Mouse (Mus musculus) hematopoietic stem cell, adult 5-6 weeks (primary cell): ENCODE results near the gene Olfr372. TPM values are rescaled to one million over a fixed set of nuclear protein-coding genes. Genes with fewer than 3 reads are reported as not detected.
"Not testable (repeated sequence)": the region's sequence is repeated elsewhere in the genome, so short reads cannot be mapped to it uniquely, and the experiment has no call there.

ENCODE experiments used
- ATAC-seq, 2 experiments: fragments of 125-278 bp in 1 of 2; replicated peaks in 1 of 2; 2 replicates each; pipeline ENCODE4 v1.8.0; 2016 to 2017; ENCODE audit warnings: inconsistent platforms in 2 of 2, mild to moderate bottlenecking in 2 of 2, moderate number of reproducible peaks in 2 of 2, low read depth in 1 of 2, moderate TSS enrichment in 1 of 2; ENCODE audit not compliant: low FRiP score in 2 of 2, poor library complexity in 2 of 2, severe bottlenecking in 2 of 2, insufficient read depth in 1 of 2, low TSS enrichment in 1 of 2
- total RNA-seq: library from RNA; stranded (forward); fragments of 172-1452, 232-1000 nt; gene quantifications from 2 replicates; pipeline ENCODE4 v1.2.3, GENCODE M21; 2017

Olfr372 gene
- total RNA-seq: not detected in 2 replicates

DNA sequence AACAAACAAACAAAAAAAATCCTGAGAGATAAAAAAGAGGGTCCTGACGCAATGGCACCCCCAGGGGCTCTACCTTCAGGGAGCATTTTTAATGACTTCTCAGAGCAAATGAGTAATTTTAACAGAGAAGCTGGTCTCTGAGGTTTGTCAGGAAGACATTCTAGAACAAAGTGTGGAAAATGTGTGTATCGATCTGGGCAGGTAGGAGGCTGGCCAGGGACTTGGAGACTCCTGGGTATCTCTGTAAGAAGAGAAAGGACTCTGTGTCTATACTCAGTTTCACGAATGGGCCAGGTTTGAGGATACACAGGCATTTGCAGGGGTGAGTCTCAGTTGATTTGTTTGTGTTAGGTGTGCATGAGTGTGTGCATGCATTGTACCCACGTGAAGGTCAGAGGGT, at the start of gene Olfr372:
Gene Olfr372 (plus strand): TSS at position 301 of the 400 bp plus-strand sequence.
- ATAC-seq: not testable (repeated sequence)

DNA sequence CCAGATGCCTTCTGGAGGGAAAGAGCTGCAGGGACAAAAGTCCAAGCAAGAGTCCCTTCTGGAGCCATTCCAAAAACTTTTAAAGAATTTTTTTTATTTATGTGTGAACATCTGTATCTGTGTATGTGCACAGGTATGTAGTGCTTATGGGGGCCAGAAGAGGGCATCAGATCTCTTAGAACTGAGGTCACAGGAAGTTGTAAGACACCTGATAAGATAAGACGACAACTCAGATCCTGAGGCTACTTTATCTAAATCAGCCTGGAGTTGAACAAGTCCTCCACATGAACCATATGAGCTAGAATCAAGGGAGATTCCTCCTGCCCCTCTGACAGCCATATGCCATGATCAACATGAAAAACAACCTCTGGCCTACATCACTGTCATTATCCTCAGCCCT, 41.6 kb upstream of the Olfr372 start:
- no peak for ATAC-seq

DNA sequence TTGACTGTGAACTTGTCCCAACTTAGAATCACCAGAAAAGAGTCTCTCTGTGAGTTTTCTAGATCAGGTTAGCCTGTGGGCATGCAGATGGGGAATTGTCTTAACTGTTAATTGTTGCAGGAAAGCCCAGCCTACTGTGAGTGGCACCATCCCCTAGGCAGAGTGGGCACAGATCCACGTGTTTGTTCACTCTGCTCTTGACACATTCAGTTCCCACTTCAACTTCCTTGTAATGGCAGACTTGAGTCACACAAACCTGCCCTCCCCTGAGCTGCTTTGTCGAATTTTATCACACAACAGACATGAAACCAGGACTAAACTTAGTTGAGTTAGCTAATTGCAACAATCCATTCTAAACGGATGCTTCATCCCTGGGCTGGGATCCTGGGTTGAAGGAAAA, 40.8 kb upstream of the Olfr372 start:
- ATAC-seq: no peak

DNA sequence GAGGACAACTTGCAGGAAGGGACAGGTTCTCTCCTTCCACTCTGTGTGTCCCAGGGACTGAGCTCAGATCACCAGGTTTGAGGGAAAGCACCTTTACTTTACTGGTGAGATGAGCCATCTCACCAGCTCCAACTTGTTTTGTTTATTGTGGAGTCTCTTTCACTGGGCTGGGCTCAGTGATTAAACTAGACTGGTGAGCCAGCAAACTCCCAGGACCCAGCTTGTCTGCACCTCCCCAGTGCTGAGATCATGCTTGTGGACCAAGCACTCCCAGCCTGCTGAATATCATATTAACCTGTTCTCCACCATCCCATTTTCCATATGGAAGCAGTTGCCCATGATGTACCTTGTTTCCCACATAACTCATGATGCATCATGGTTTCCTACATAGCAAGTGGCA, 38.1 kb upstream of the Olfr372 start:
- ATAC-seq: no peak

DNA sequence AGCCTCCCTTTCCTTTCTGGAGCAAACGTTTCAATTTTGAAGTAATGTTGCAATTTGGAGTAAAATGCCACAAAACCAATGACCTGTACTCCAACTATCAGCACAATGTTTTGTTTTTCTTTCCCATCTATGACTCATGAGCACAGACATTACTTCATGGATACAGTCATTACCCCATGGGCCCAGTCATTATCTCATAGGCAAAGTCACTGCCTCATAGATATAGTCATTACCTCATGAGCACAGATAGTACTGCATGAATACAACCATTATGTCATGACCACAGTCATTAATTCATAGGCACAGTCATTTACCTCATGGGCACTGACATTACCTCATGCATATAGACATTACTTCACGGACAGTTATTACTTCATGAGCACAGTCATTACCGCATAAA, 35.1 kb upstream of the Olfr372 start:
- no peak for ATAC-seq

DNA sequence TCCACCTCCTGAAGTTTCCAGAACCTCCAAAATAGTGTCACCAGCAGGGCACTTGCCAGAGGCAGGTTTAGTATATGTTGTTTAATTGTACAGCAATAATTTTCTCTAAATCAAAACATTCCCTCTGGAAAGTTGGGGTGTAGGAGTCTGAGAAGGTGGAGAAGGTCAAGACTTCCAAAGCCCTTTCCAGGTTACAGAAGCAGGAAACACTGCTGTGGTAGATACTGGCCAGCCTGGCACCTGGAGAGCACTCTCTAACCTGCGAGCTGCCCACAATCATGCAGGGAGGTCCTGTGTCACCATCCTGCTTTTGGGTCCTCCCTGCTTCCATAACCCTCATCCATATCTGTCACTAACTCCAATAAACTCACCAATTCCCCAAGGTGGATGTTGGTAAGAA, 34.3 kb upstream of the Olfr372 start:
- ATAC-seq: no peak

DNA sequence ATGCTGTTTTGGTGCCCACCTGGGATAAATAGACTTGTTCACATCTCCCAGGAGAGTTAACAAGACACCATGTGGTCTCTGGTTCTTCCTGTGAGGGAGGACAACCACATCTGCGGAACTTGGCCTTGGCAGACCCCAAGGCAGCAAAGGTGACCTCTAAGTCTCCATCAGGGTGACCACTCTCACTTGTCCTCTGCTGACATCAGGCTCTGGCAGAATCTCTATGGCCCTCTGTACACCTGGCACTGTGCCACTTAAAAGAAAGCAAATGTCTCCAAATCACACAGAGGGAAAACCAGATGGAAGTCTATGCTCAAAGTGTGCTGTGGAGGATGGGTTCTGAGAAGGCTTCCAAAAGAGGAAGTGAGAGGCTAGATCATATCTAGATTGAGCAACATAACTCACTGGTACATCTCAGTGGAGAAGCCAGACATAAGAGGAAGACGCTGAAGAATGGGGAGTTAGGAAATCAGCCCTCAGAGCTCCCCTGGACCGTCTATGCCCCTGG, 32.8 kb upstream of the Olfr372 start:
- ATAC-seq: peak; percentile 90 to 92

DNA sequence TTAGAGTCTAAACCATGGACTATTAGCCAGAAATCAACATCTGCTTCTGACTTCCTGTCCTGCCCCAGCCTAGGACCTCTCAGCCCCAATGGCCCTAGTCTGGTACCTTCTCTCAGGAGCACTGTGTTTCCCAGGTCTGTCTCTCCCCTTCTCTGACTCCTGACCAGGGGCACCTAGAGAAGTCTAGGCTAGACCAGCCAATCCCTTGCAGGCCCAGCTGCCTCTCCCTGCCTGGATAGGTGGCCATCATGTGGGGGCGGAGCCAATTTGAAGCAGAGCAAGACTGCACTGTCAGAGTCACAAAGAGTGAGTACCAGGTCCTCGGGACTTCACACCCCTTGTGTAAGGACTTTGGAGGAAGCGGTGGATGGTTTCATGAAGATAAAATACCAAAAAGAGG, 31.5 kb upstream of the Olfr372 start, which contains the start of gene Cyp4f18:
Gene Cyp4f18 (minus strand): TSS at position 154 of the 400 bp plus-strand sequence.
- ATAC-seq: peak in 1 of 2 experiments; percentile 29; a peak in 1 of 4 replicates

DNA sequence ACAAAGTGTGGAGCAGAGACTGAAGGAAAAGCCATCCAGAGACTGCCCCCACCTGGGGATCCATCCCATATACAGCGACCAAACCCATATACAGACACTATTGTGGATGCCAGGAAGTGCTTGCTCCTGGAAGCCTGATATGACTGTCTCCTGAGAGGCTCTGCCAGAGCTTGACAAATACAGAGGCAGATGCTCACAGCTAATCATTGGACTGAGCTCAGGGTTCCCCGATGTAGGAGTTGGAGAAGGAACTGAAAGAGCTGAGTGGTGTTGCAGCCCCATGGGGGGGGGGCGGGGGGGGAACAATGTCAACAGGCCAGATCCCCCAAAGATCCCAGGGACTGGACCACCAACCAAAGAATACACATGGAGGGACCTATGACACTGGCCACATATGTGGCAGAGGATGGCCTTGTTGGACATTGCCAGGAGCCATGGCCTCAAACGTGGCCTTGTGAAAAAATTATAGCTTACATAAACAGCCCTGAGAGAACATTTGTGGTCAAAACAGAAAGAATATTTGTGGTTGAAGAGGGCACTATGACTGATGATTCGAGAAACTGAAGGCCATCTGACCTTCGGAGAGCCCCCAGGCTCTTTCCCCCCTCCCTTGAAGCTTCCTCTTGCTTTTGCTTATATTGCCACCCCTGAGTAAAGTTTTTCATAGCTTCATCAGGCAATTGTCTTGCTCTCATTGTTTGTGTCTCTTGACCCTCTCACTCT, 27.4 kb upstream of the Olfr372 start:
- ATAC-seq: not testable (repeated sequence)

DNA sequence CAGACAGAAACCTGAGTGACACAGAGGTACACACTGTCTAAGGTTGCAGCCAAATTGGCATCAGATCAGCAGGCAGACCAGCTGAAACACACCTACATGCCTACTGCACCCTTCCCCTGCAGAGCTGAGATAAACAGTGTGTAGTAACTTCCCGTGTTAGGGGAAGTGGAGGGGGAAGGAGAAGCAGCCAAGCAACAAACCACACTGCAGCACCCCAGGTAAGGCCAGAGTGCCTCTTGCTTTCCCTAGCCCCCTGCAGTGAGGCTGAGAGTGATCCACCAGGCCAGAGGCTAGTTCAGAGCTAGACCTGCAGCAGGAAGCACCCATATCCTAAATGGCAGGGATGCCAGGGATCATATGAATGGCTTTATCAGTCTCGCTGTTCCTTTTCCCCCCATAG, 23.7 kb upstream of the Olfr372 start:
- ATAC-seq: peak; percentile 87 to 93

DNA sequence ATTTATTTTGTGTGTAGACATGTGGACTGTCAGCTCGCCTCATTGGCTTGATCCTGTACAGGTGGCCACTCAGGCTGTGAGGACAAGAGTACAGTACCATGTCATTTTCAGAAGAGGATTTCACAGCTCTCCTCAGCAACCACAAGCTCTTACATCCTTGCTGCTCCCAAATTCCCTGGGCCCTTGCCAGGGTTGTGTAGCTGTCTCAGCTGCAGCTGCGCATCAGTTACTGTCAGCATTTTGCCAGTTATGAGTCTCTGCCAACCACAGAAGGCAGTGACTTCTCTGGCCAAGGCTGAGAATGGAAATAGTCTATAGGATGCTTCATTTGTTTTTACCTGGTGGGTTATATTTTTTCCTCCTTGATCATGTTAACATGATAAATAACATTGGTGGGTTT, 22.9 kb upstream of the Olfr372 start:
- no peak for ATAC-seq

DNA sequence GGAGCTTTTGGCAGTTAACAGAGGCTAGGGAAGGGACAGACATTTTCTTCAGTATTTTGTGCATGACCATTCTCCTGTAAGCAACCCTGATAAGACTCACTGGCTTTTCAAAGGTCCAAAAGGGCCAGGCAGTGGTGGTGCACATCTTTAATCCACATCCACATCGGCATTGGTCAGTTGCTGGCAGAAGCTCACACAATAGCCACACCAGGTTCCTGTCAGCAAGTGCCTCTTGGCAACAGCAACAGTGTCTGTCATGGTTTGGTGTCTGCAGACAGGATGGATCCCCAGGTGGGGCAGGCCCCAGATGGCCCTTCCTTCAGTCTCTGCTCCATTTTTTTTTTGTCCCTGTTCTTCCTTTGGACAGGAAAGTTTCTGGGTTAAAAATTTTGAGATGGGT, 22.0 kb upstream of the Olfr372 start:
- not testable (repeated sequence) for ATAC-seq

DNA sequence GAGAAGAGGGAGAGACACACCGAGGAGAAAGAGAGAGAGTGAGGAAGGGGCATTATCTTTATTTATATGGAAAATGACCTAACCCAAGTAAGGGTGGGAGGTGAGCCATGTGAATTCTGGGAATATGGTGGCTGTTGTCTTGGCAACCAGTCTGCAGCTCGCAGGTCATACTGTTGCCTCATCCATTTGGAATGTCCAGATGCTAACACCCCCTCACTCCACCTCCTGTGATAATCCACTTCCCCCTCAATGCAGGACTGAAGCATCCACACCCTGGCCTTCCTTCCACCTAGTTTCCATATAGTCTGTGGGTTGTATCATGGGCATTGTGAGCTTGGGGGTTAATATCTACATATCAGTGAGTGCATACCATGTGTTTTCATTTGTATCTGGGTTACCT, 21.2 kb upstream of the Olfr372 start:
- no peak for ATAC-seq

DNA sequence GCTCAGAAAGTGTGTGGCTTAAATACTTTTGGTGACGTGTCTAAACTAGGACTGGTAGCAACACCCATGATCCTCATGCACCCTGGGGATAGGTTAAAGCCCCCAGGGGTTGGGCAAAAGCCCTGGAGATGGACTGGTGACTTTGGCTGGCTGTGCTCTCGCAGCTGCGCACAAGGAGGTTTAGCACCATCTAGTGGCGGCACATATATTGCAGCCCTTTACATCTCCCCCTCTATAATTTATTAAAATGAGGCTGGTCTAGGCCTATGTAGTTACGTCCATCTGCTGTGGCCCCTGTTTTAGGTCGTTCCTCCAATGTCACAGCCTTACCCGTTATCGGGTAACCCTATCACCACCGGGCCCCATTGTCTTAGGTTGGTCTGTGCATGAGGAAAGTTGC, 16.1 kb upstream of the Olfr372 start:
- ATAC-seq: not testable (repeated sequence)

DNA sequence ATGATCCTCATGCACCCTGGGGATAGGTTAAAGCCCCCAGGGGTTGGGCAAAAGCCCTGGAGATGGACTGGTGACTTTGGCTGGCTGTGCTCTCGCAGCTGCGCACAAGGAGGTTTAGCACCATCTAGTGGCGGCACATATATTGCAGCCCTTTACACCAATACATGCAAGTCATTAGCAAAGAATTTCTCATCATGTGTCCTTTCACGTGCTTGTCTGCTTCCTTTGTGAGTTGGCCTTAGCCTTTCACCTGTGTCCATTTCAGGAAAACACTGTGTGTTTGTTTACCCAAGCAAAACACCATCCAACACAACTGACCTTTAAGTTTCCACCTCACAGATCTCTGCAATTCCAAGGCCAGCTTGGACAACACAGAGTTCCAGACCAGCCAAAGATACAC, 8.1 kb upstream of the Olfr372 start:
- ATAC-seq: not testable (repeated sequence)

DNA sequence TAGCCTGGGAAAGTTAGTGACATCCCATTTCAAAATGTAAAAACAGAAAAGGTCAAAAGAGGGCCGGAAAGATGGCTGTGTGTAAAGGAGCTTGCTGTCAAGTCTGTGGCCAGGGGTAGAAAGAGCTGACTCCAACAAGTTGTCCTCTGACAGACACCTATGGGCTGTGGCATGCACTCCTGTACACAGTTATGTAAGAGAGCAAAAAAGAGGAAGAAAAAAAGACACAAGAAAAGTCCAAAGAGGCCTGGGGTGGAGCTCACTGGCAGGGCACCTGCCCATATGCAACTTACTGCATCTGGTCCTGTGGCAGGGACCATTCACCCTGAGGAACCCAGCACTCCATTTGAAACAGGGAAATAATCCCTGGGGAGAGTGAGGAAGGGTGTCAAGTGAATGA, 1.5 kb downstream of the Olfr372 start:
- ATAC-seq: peak; percentile 49 to 62; a peak in 3 of 4 replicates

DNA sequence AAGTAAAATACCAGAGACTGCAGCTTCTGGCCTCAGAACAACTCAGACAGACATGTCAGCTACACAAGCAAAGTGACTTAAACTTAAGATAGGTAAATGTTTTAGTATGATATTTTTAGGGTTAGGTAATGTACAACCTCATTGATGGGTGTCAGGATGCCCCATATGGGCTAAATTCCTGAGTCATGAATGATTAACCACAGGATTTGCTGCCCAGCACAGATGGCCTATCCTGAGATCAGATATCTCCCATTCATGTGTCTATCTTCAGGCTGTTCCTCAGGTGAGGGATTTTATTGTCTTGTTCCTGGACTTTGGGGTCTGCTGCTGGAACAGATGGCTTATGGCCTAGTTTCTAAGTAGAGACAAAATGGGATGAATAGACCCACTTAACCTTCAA, 13.6 kb downstream of the Olfr372 start:
- not testable (repeated sequence) for ATAC-seq

DNA sequence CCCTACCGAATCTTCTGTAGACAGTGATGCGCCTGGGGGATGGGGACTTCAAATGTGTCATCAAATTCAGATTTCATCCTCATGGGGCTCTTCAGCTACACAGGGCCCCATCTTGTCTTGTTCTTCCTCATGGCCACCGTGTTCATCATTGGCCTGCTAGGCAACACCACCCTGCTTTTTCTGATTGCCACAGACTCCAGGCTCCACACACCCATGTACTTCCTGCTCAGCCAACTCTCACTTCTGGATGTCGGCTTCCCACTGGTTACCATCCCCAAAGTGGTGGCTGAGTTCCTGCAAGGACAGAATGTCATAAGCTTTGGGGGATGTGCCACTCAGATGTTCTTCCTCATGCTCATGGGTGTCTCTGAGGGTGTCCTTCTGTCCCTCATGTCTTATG, 16.6 kb downstream of the Olfr372 start:
- ATAC-seq: not testable (repeated sequence)

DNA sequence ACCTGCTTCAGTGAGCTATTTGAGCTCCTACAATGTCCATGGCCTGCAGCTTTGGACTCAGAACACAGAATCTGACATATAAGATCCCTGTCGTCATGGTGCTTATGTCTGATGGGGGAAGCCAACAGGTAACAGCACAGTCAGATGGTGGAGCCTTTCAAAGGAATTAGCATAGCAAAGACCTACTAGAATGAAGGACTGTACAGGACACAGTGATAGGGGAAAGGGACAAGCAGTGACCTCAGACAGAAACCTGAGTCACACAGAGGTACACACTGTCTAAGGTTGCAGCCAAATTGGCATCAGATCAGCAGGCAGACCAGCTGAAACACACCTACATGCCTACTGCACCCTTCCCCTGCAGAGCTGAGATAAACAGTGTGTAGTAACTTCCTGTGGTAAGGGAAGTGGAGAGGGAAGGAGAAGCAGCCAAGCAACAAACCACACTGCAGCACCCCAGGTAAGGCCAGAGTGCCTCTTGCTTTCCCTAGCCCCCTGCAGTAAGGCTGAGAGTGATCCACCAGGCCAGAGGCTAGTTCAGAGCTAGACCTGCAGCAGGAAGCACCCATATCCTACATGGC, 25.9 kb downstream of the Olfr372 start:
- ATAC-seq: peak; percentile 96 to 97
